Mouse (Mus musculus) spleen, adult 2 months (tissue): ENCODE measurements around the gene Cacng2.

ENCODE experiments used
- CTCF ChIP-seq: fragments of 200-500 bp; IDR thresholded peaks from 2 replicates; pipeline ENCODE4 v1.5.1; 2011; ENCODE audit warnings: mild to moderate bottlenecking, inconsistent platforms; ENCODE audit not compliant: insufficient read depth, insufficient read length, insufficient replicate concordance; ENCODE audit errors: extremely low read depth
- POLR2A ChIP-seq: fragments of 200-500 bp; IDR thresholded peaks from 2 replicates; pipeline ENCODE4 v1.6.1; 2011; ENCODE audit warnings: low read depth, low read length, inconsistent platforms

DNA sequence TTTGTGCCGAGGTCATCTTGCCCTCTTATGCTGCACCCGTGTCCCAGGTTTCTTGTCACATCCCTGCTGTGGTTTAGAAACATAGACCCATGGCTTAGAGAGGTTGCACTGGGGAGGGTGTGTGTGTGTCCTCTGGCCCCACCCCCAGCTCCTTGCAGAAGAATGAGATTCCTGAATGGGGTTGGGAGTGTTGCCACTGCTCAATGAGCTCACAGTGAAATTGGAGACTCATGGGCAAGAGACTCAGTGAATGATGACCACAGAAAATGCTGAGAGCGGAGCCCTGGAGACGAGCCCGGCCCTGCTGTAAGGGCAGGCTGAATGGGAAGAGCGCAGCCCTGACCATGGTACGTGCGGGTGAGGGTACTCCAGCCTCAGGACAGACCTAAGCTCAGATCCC, 20.4 kb upstream of the Cacng2 start:
- TF ChIP-seq POLR2A, result no peak
- no peak for TF ChIP-seq CTCF
